Mouse (Mus musculus) stomach, embryonic 16.5 days (tissue): Measurements from ENCODE around the gene Frrs1. TPM values are rescaled to one million over a fixed set of nuclear protein-coding genes. Genes with fewer than 3 reads are reported as not detected.

Experiments
- ATAC-seq: fragments of 200-750 bp; cut with Nextera tagmentation; 2 replicates; pipeline ENCODE4 v1.8.0; 2017; ENCODE audit warnings: moderate number of reproducible peaks, moderate TSS enrichment; ENCODE audit not compliant: insufficient read depth, low FRiP score
- H3K27ac ChIP-seq: fragments of 300-500 bp; sonication (generic); 2 replicates; pipeline ENCODE4 v1.5.1; 2014; ENCODE audit warnings: low read length
- H3K27me3 ChIP-seq: fragments of 300-500 bp; sonication (generic); 2 replicates; pipeline ENCODE4 v1.6.1; 2014; ENCODE audit warnings: low read length, control low read depth, mixed read lengths; ENCODE audit not compliant: control insufficient read depth, insufficient read depth
- H3K36me3 ChIP-seq: fragments of 300-500 bp; sonication (generic); 2 replicates; pipeline ENCODE4 v1.6.1; 2014; ENCODE audit warnings: low read length; ENCODE audit not compliant: control insufficient read depth, insufficient read depth
- H3K4me1 ChIP-seq: fragments of 300-500 bp; sonication (generic); 2 replicates; pipeline ENCODE4 v1.6.1; 2014; ENCODE audit warnings: low read length, control low read depth, mixed read lengths; ENCODE audit not compliant: control insufficient read depth, insufficient read depth
- H3K4me2 ChIP-seq: fragments of 300-500 bp; sonication (generic); 2 replicates; pipeline ENCODE4 v1.6.1; 2014; ENCODE audit warnings: low read depth, low read length, mixed read lengths
- H3K4me3 ChIP-seq: fragments of 300-500 bp; sonication (generic); replicated peaks from 2 replicates; pipeline ENCODE4 v1.5.1; 2014; ENCODE audit warnings: mild to moderate bottlenecking, low read length
- H3K9ac ChIP-seq: fragments of 300-500 bp; sonication (generic); 2 replicates; pipeline ENCODE4 v1.6.1; 2014; ENCODE audit warnings: low read length
- H3K9me3 ChIP-seq: fragments of 300-500 bp; sonication (generic); replicated peaks from 2 replicates; pipeline ENCODE4 v1.6.1; 2016; ENCODE audit warnings: low read length, control low read depth; ENCODE audit not compliant: control insufficient read depth
- whole genome bisulfite sequencing: fragments of 180-500 bp; shearing (Covaris S2); extraction: QIAGEN DNeasy Blood & Tissue Kit; methylation state at CpG from one replicate; pipeline ENCODE4 v1.1.7; 2014; 5-methylcytosine and 5-hydroxymethylcytosine counted together
- polyA plus RNA-seq: library from polyadenylated mRNA; unstranded; fragments of >200 nt; fragmentation: Nextera tagmentation; extraction: Ambion mirVana; gene quantifications from 2 replicates; pipeline ENCODE4 v1.2.1, GENCODE M21; 2015

Gene Frrs1
- polyA plus RNA-seq, 1 experiment from 2014 or later: 41.8 TPM

DNA sequence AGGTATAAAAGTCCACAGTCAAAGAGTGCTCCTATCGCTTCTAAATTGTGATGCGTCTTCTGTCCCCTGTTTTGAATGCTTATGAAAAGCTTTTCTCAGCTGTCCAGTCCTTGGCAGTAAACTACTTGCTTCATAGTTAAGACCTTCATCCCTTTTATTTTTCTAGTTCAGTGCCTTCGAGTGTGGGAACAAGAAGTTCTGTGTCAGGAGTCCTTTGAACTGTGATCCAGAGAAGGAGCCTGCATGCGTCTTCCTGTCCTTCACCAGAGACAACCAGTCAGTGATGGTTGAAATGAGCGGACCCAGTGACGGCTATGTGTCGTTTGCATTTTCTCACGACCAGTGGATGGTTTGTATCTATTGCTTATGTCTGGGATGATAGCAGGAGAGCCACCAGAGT lies 25.7 kb downstream of the Frrs1 start:
- no peaks in the 10 kb centered on the region for H3K9me3 ChIP-seq
- no peak overlapping the region for H3K4me3 ChIP-seq
- 0 out of 2 replicates have a peak, but pooled peaks cover 5% of the 10 kb centered on the region for H3K36me3 ChIP-seq
- ATAC-seq: no peak
- H3K9ac ChIP-seq: no peak overlapping the region
- no peak overlapping the region for H3K4me2 ChIP-seq
- WGBS: 91% methylated on average over 8 of the region's 8 CpGs
- no peaks in the 10 kb centered on the region for H3K27me3 ChIP-seq
- no peaks in the 10 kb centered on the region for H3K4me1 ChIP-seq
- no peak overlapping the region for H3K27ac ChIP-seq

DNA sequence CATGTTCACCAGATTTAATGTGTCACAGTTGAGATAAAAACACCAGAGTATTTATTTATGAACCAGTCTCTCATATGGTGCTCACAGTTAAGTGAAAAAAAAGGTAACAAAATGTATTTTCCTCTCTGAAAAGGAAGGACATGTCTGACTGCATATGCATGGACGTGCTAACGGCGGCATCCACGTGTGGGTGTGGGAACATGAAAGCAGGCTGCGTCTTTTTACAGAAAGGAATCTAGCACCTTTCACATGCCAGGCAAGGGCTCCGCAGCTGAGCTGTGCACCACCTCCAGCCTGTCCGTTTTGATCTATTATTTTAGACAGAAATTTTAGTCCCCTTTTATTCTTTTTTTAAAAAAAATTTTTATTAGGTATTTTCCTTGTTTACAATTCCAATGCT lies 30.1 kb downstream of the Frrs1 start:
- Histone ChIP-seq H3K4me3 (no peak overlapping the region), H3K36me3 (no peaks in the 10 kb centered on the region), H3K27ac (no peak overlapping the region), H3K4me1 (no peaks in the 10 kb centered on the region), H3K9ac (no peak overlapping the region), H3K27me3 (no peaks in the 10 kb centered on the region), H3K9me3 (no peaks in the 10 kb centered on the region), H3K4me2 (no peak overlapping the region)
- WGBS: 87% methylated on average over 7 of the region's 7 CpGs
- ATAC-seq: no peak

DNA sequence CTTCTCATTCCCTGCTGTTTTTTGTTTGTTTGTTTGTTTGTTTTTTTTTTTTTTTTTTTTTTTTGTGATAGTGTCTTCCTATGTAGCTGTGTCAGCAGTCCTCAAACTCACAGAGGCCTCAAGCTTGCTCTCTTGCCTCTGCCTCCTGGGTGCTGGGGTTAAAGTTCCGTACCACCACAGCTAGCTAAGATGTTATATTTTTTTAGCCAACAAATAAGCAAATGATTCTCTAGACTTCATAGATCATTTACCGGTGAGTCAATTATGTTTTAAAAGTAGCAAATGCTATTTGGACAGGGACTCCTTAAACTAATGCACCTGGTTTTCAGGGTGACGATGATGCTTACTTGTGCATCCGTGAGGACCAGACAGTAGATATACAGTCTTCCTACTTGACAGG lies 31.3 kb downstream of the Frrs1 start:
- ATAC-seq: no peak
- no peaks in the 10 kb centered on the region for H3K9me3 ChIP-seq
- WGBS: 95% methylated on average over 4 of the region's 4 CpGs

DNA sequence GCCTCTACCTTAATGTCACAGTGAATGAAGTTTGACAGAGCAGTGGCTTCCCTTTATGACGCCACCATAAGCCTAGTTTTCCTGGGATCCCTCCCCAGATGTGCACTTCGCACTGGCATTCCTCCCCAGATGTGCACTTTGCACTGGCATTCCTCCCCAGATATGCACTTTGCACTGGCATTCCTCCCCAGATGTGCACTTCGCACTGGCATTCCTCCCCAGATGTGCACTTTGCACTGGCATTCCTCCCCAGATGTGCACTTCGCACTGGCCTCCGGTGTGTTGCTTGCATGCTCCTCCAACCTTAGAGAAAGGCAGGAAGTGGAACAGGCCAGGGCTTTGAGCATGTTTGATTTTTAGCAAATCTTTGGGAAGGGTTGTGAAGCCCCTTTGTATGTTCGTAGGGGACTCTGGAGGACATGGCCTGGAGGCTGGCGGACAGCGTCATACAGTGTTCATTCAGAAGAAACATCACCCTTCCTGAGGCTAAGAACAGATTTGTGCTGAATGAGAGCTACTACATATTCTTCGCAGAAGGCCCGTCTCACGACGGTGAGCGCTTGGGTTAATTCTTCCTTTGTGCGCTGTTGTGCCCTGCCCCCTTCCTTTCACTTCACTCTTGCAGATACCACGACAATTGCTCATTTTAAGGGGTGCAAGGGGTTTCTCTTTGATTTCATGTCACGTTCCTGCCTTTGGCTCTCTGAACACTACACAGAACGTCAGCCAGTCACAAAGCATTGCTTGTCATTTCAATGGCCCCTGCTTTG lies 32.4 kb downstream of the Frrs1 start:
- H3K9ac ChIP-seq: no peak overlapping the region
- H3K4me2 ChIP-seq: no peak overlapping the region
- WGBS: 88% methylated on average over 17 of the region's 17 CpGs
- no peak overlapping the region for H3K27ac ChIP-seq
- ATAC-seq: no peak
- no peaks in the 10 kb centered on the region for H3K9me3 ChIP-seq
- no peaks in the 10 kb centered on the region for H3K4me1 ChIP-seq
- no peaks in the 10 kb centered on the region for H3K27me3 ChIP-seq
- no peaks in the 10 kb centered on the region for H3K36me3 ChIP-seq
- H3K4me3 ChIP-seq: no peak overlapping the region

More for the DNA sequence above, 31.3 kb downstream of the Frrs1 start:
- Histone ChIP-seq H3K4me1 (no peaks in the 10 kb centered on the region), H3K4me2 (no peak overlapping the region), H3K27ac (no peak overlapping the region), H3K27me3 (no peaks in the 10 kb centered on the region), H3K9ac (no peak overlapping the region), H3K4me3 (no peak overlapping the region), H3K36me3 (no peaks in the 10 kb centered on the region)

DNA sequence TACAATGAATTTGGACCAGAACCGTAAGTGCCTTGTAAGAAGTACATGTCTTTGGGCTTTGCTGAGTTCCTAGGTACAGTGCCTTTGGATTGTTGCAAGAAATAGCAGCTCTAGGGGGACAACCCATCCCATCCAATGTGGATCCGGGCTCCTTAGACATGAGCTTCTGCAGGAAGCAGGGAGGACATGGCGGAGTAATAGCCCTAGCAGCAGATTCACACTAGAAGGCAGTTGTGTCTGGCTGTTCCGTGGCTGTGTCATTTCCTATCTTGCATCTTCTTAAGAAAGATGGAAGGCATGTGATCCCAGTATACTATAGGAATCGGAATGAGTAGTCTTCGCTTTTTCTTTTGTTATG lies 32.9 kb downstream of the Frrs1 start:
- Histone ChIP-seq H3K27ac (no peak overlapping the region), H3K9me3 (no peaks in the 10 kb centered on the region), H3K27me3 (no peaks in the 10 kb centered on the region), H3K9ac (no peak overlapping the region), H3K4me1 (no peaks in the 10 kb centered on the region), H3K4me2 (no peak overlapping the region), H3K4me3 (no peak overlapping the region), H3K36me3 (0 out of 2 replicates have a peak, but pooled peaks cover 1% of the 10 kb centered on the region)
- no peak for ATAC-seq
- 92% methylated on average over 6 of the region's 6 CpGs for WGBS

DNA sequence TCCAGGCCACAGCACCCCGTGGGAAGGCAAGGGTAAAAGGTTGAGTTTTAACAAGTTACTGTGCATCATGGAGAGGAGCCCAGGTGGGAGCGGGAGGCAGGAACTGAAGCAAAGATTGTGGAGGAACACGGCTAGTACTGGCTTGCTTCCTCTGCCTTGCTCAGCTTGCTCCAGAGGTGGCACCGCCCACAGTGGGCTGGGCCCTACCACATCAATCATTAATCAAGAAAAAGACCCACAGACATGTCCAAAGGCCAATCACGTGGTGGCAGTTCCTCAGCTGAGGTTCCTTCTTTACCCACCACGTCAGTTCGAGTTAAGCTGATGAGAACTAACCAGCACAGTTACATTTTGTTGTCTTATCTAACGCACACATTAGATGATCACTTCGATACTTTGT lies 33.6 kb downstream of the Frrs1 start:
- Histone ChIP-seq H3K36me3 (0 out of 2 replicates have a peak, but pooled peaks cover 4% of the 10 kb centered on the region), H3K4me1 (no peaks in the 10 kb centered on the region), H3K27me3 (no peaks in the 10 kb centered on the region), H3K27ac (no peak overlapping the region), H3K9ac (no peak overlapping the region), H3K4me3 (no peak overlapping the region), H3K4me2 (no peak overlapping the region), H3K9me3 (no peaks in the 10 kb centered on the region)
- ATAC-seq: peak; percentile 40; the same call in 1 of the 2 replicates
- 66% methylated on average over 9 of the region's 9 CpGs for WGBS

DNA sequence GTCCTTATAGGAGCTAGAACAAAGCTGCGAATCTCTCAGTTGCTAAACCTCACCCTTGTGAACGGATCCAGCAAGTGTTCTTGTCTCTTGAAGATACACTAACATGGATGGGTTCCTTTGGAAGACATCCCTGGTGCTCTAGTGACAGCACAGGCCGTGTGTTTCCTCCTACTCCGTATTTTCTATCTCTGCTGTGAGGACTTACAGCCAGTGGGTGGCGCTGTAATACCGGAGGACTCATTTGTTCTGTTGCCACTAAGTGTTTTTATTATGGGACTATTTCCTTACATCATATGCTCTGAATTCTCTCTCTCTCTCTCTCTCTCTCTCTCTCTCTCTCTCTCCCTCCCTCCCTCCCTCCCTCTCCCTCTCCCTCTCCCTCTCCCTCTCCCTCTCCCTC lies 44.9 kb downstream of the Frrs1 start:
- Histone ChIP-seq H3K4me2 (no peak overlapping the region), H3K9me3 (no peaks in the 10 kb centered on the region), H3K27me3 (no peaks in the 10 kb centered on the region), H3K4me1 (no peaks in the 10 kb centered on the region), H3K36me3 (no peaks in the 10 kb centered on the region), H3K9ac (no peak overlapping the region), H3K4me3 (no peak overlapping the region), H3K27ac (no peak overlapping the region)
- WGBS: 36% methylated on average over 6 of the region's 6 CpGs
- ATAC-seq: no peak

DNA sequence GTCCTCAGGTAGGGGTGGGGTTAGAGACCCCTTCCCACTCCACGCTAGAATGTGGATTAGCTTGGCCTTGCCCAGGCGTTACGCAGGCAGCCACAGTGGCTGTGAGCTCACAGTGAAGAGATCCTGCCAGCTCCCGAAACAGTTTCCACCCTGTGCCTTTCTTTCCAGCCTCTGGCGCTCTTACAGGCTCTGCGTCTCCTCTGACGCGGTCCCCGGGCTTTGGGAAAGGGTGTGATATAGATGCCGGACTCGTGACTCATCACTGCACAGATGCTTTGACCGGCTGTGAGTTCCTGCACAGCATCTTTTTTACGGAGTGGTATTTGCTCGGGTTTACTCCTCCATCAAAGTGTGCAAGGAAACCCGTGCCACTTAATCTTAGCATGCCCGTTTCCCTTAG lies 46.6 kb downstream of the Frrs1 start:
- no peak for ATAC-seq
- WGBS: 80% methylated on average over 16 of the region's 16 CpGs
- Histone ChIP-seq H3K4me3 (no peak overlapping the region), H3K4me1 (no peaks in the 10 kb centered on the region), H3K9me3 (no peaks in the 10 kb centered on the region), H3K27ac (no peak overlapping the region), H3K4me2 (no peak overlapping the region), H3K36me3 (no peaks in the 10 kb centered on the region), H3K27me3 (no peaks in the 10 kb centered on the region), H3K9ac (no peak overlapping the region)

DNA sequence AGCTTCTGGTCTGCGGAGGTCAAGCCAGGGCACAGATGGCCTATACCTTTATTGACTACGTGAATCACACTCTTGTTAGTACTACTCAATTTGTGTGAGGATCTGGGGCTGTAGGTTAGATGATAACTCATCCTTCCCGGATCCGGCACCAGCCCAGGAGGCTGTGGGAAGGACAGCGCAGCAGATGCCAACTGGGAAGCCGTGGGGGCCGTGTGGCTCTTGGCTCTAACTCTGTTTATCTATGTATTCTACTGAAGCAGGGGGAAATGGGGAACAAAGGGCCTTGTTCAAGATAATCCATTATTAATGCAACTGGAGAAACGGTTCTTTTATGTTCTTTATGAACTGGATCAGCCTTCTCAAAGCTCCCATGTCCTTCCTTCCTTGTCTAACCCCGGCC lies 47.3 kb downstream of the Frrs1 start:
- Histone ChIP-seq H3K9ac (no peak overlapping the region), H3K4me3 (no peak overlapping the region), H3K4me1 (no peaks in the 10 kb centered on the region), H3K9me3 (no peaks in the 10 kb centered on the region), H3K27me3 (no peaks in the 10 kb centered on the region), H3K36me3 (no peaks in the 10 kb centered on the region), H3K27ac (no peak overlapping the region), H3K4me2 (no peak overlapping the region)
- no peak for ATAC-seq
- WGBS: 79% methylated on average over 9 of the region's 9 CpGs
